Mouse (Mus musculus) spleen, postnatal 4 days (tissue): ENCODE measurements around the gene Rdh16.
"Not testable (repeated sequence)": the region's sequence is repeated elsewhere in the genome, so short reads cannot be mapped to it uniquely, and the experiment has no call there.

Experiments
- DNase-seq, 2 experiments: peaks; one replicate each; pipeline ENCODE4 v3.0.0; 2022; ENCODE audit warnings: low spot score in 2 of 2

The Rdh16 gene

DNA sequence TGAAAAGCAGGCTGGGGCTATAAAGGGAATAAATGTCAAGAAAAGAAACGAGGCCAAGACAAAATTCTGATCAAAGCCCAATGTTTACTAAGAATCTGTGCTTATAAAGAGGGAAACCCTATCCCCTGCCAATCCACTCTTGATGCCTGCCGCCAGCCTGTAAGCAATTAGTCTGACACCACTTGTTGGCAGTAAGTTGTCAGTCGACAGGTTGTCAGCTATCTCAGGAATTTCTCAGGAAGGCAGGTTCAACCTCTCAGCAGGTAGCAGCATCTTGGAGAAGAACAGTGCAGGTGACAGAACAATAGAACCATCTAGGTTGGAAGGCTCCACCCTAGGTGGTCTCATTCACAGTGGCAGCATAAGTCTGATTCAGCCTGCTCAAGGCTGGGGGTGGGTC lies 28.2 kb downstream of the Rdh16 start:
- DNase-seq, result no peak

DNA sequence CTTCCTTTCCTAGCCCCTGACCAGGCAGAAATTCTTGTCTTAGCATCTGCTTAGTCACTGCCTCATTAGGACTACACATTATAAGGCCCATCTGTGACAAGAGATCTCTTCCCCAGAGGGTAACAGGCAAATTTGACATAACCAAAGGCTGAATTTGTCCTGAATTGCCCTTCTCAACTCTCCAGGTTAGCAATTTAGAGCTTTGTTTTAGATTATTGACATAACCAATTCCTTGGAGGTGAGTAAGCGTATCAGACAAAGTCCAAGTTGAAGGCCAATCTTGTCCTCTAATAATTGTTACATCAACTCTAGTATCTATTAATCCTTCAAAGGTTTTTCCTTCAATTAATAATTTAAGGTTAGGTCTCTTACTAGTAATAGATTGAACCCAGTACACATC lies 33.2 kb downstream of the Rdh16 start:
- not testable (repeated sequence) for DNase-seq

DNA sequence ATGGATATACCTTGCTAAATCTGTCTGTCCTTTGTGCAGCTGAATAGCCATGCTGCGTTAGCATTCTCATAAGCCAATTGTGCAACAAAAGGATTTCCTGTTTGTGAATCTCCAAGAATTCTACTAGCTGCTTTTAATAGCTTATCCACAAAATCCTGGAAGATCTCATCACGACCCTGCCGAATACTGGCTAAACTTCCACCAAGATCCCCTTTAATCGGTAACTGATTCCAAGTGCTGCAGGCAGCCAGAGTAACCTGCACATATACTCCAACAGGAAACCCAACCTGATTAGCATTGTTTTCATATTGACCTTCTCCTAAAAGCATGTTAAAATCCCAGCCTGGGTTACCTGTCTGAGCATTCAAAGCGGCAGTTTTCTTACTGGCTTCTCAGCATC lies 34.3 kb downstream of the Rdh16 start:
- no peak for DNase-seq

DNA sequence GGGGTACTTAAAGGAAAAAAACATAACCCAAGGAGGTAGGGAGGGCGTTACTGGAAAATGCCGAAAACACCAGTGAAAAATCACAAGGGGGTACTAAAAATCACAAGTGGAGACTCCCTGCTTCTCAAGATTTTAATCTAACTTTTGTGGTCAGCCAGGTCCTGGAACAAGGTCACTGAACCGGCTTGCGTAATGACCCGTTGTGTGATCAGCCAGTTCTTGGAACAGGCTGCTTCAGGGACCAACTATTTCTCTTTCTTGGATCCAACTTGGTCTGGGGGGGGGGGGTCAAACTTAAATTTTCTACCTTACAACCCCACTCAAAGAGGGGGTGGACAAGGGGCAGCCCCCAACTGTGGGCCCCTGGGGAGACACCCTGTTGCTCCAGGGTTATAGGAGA lies 36.8 kb downstream of the Rdh16 start:
- DNase-seq, result not testable (repeated sequence)

DNA sequence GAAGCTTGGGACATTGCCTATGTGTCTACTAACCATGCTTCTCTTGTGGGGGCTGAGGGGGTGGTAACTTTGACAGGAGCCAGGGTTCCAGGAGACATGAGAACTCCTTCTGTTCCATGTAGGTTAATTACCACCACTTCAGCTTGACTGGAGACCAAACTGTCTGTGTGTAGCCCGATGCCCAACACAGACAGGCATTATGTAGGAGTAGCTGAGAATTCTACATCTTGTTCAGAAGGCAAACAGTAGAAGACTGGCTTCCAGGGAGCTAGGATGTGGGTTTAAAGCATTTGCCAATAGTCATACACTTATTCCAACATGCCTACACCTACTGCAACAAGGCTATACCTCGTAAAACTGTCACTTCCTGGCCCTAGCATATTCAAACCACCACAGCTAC lies 37.6 kb downstream of the Rdh16 start:
- no peak for DNase-seq

DNA sequence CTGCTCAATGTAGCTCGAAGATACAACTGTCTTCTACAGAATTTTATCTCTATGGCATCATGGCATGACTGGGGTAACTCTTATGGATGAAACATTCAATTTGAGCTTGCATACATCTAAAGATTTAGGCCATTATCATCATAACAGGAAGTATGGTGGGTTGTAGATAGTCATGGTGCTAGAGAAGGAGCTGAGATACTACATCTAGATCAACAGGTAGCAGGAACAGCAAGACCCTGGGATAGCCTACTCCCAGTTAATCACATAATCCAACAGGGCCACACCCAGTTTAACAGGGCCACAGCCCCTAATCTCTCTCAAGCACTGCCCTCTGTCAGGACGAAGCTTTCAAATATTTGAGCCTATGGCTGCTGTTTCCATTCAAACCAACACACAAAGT lies 39.8 kb downstream of the Rdh16 start:
- DNase-seq, result no peak

DNA sequence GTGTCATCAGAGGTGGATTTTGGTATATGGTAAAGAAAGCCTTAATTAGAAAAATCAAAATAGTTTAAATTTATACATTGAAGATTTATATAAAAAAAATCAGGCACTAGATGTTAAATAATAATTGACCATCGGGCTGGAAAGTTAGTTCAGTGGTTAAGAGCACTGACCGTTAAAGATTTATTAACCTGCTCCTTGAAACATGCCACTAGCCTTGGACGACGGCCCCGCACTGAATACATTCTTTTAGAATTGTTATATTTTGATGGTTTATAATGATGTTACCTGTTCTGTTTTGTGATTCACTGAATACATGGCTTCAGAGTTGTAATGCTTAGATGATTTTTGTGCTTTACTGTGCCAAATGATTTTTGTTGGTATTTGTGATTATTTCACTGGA lies 45.0 kb downstream of the Rdh16 start:
- not testable (repeated sequence) for DNase-seq

DNA sequence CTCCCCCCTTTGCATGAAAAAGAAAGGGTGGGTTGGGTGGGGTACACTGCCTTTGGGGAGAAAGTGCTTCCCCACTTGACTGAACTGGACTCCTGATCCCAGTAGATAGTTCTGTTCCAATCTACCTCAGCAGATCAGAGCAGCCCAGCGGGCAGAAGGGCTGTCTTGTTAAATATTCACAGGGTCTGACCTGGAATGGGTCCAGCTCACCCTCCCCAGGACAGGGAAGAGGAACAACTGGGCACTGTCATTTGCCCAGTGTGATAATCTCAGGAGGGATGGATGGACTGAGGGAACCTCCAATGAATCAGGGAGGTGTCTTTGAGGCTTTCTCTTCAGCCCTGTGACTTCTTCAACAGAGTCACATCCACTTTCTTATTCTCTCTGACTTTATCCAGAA lies 47.1 kb downstream of the Rdh16 start:
- no peak for DNase-seq

DNA sequence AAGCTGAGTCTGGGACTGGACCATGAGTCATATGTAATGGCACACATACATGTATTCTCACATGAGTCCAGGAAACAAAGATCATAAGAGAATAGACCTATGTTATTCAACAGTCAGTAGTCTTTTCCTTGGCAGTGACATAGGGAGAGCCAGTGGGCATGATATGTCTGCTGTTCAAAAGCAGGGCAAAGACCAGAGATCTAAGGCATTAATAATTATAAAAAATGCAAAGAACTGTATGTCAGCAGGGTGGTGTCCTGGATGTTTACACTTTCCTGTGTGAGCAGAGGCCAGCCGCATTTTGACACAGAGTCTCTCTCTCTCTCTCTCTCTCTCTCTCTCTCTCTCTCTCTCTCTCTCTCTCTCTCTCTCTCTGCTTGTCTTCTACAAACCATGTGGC lies 48.7 kb downstream of the Rdh16 start, which contains the start of gene Rdh19:
Rdh19 (plus strand) TSS at position 301 of the 400 bp plus-strand sequence.
- no peak for DNase-seq

DNA sequence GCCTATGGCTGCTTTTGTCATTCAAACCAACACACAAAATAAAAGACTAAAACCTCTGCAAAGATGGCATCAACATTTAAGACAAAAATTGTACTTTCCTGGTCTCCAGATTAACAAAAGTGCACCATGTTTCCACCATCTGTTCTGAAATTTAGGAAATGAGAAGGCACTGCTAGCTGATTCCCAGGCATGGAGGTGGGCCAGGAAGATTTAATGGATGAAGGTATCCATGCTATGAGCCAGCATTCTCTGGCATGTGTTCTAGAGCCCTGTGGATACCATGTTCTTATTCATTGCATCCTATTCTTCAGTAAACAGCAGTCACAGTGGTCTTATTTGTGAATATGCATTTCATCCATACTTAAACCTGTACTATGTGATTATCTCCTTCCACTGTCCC lies 55.4 kb downstream of the Rdh16 start:
- no peak for DNase-seq

DNA sequence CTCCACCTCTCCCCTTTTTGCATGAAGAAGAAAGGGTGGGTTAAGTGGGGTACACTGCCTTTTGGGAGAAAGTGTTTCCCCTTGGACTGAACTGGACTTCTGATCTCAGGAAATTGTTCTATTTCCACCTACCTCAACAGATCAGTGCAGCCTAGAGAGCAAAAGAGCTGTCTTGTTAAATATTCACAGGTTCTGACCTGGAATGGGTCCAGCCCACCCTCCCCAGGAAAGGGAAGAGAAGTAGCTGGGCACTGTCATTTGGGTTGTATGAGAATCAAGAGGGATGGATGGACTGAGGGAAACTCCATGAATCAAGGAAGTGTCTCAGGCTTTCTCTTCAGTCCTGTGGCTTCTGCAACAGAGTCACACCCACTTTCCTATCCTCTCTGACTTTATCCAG lies 64.0 kb downstream of the Rdh16 start:
- no peak for DNase-seq

DNA sequence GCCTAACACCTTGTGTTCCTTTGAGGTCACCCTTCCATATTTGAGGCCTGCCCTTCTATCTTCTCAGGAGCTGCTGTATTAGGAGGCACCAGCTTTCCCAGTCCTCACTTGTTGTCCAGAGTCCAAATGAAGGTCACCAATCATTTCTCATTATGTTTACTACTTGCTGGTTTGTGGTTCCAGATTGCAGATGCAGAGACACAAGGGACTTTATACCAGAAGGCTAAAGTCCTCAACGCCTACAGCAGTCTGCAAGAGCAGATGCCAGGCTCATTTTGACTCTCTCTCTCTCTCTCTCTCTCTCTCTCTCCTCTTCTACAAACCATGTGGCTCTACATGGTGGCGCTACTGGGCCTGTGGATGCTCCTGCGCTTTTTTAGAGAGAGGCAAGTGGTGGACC lies 65.3 kb downstream of the Rdh16 start, which contains the start of gene Rdh16f2:
Rdh16f2 (plus strand) TSS at position 243 of the 400 bp plus-strand sequence.
- no peak for DNase-seq

DNA sequence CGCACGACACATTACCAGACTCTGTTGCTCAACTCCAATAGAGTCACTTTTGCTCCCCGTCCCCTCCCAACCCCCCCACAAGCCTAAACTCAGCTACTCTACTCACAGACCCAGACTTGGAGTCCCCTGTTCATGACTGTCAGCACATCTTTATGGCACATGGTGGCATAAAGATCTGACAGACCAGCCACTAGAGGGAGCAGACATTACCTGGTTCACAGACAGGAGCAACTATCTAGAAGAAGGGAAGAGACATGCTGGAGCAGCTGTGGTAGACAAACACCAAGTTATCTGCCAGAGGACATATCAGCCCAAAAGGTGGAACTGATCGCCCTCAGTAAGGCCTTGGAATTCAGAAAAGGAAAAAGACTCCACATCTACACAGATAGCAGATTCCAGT lies 71.5 kb downstream of the Rdh16 start:
- DNase-seq, result no peak

DNA sequence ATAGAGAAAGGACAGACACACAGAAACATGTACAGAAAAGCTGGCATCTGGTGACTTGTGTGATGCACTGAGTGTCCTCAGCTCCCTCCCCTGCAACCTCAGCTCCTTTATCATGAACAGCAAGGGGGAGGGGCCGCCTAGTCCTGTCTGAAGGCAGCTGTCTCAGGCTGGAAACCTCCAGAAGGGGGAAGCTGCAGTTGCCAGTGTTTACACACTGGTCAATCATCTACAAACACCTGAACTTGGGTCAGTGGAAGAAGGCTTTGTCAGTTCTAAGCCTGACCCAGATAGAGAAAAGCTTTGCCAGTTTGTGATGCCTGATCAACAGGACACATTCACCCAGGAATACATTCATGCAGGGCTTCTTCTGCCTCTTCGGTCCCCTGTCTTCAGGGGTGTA lies 76.7 kb downstream of the Rdh16 start:
- DNase-seq, result no peak

DNA sequence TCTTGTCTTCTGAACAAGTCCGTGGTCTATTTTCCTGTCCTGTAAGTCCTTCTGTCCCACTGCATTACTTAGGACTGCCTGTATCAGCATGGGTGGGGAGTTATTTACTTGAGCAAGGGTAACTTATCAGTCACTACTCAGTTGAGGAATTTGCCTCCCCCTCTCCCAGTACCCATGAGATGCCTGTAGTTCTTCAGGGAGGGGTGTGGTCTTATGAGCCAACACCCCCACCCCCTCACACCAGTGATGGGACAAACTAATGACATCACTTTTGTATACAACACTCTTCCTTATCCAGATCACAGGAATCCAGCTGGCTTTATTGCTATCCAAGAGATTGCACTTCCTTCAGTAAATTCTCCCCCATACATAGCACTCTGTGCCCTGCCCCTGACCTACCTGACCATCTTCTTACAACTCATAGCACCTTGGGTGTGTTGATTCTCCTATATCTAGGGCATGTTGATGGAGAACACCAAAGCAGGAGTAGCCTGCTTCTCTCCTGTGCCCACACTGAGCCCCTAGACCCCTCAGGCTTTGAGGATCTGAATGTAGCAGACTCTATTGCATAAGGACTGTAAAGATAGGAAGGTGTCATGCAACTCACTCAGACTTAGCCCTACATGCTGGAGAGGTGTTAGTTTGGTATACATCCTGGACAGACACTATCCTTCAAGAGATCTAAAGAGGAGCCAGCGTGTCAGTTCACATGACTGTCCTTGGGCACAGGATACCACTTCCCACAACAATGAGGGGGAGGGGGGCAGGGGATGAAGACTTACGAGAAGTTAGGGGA lies 77.5 kb downstream of the Rdh16 start:
- DNase-seq, result no peak

DNA sequence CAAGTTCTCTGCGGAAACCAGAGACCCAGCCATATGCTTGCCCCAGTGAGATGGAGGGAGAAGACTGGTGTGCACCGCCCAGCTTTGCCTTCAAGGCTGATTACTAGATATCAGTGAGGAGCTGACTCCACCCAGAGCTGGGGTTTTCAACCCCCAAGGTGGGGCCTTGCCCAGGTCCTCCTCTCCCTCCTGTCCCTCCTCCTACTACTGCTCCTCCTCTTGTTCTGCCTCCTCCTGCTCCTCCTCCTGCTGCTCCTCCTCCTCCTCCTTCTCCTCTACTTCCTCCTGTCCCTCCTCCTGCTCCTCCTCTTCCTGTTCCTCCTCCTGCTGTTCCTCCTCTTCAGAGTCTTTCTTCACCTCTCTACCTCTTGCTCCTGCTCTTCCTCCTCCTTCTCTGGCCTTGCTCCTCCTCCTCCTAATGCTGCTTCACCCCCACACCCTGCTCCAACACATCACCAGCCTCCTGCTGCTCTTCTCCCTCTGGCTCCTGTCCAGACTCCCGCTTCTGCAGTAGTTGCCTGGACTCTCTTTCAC lies 78.3 kb downstream of the Rdh16 start:
- DNase-seq, result no peak

DNA sequence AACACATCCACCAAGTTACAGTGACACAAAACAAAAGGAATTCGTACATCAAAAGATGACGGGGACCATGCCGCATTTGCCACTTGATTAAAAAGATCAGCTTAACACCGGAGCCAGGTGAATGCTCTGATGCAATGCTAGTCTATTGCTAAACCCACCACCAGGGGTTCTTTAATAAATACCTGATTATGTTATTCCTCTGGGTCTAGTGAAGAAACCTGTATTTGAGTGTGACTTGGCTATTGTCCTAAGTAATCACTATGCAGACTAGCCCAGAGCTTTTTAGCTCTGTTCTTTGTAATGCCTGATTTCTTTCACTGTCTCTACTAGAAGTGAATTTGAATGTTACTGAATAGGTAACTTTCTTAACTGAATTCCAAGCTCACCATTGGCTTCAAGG lies 80.1 kb downstream of the Rdh16 start:
- no peak for DNase-seq

DNA sequence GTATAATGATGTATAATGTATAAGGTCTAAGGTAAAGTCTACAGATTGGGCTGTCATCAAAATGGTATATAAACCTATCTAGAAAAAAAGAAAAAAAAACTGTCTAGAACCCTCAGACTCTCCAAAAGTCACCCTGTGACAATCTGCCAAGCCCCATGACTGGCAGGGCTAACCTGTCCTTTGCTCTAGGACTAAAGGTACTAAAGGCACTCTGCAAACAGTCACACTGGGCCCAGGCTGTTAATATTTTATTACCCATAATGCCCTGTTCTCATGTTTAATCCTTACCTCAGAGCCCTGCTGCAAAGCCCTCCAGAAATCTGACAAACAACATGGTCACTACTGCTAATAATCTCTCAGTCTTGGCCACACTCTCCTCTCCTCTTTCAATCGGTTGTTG lies 85.6 kb downstream of the Rdh16 start:
- DNase-seq, result no peak

DNA sequence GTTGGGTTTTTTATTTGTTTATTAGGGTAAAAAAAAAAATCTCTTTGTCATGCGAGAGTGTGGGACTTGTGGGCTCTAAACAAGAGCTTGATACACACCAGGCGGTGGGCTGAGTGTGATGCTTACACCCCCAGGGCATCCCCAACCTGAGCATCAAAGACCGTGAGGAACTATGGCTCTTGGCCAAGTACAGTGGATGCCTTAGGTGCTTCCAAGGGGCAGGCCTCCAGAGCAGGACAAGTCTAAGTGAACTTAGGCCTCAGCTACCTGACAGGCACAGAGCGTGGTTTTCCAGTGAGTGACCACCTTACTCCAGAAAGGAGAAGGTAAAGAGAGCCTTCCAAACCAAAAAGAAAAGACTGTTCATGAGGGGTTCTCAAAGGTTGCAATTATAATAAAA lies 86.0 kb downstream of the Rdh16 start:
- DNase-seq, result no peak

DNA sequence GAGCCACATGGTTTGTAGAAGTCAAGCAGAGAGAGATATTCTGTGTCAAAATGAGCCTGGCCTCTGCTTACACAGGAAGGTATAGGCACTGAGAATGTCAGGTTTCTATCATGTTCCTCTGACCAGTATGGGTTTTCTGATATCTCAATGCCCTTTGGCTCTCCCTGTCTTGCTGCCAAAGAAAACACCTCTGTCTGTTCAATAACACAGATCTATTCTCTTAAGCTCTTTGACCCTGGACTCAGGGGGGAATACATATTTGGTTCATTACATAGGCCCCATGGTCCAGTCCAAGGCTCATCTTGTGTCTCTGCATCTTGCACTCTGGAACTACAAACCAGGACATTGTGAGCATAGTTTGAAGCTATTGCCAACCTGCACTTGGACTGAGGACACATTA lies 87.7 kb downstream of the Rdh16 start, which contains the start of gene Rdh7:
Rdh7 (minus strand) TSS at position 213 of the 400 bp plus-strand sequence.
- no peak for DNase-seq

DNA sequence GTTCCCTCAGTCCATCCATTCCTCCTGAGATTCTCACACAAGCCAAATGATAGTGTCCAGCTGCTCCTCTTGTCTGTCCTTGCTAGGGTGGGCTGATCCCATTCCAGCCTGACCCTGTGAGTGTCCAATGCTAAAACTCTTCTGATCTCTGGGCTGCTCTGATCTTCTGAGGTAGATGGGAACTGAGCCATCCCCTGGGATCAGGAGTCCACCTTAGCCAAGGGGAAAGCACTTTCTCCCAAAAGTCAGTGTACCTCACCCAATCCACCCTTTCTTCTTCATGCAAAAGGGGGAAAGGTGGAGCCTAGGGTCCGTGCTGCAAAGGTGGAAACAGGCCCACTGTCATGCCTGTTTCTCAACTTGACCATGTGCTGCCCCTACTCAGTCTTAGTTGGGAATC lies 90.5 kb downstream of the Rdh16 start:
- DNase-seq, result no peak

DNA sequence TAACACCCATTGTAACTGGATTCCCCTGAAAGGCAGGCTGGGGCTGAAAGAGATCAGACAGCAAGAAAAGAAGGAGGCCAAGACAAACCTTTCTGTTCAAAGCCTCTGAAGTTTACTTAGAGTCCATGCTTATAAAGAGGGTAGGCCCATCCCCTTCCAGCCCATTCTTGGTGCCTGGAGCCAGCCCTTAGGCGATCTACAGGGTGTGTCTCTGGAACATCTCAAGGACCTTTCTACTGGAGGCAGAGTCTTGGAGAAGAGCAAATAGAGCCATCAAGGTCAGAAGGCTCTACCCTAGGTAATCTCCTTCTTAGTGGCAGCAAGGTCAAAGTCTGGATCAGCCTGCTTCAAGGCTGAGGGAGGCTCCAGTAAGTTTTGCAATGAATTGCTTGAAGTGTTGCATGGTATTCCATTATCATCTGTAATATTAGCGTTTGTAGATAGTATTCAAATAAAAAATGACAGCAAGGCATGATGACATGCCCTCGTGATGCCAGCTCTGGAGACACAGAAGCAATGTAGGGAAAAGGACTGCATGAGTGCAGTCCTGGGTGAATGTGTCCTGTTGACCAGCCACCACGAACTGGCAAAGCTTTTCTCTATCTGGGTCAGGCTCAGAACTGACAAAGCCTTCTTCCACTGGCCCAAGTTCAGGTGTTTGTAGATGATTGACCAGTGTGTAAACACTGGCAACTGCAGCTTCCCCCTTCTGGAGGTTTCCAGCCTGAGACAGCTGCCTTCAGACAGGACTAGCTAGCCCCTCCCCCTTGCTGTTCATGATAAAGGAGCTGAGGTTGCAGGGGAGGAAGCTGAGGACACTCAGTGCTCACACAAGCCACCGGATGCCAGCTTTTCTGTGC lies 92.4 kb downstream of the Rdh16 start:
- not testable (repeated sequence) for DNase-seq
